Mouse (Mus musculus): Measurements from ENCODE around the gene Mfsd14a.

DNA sequence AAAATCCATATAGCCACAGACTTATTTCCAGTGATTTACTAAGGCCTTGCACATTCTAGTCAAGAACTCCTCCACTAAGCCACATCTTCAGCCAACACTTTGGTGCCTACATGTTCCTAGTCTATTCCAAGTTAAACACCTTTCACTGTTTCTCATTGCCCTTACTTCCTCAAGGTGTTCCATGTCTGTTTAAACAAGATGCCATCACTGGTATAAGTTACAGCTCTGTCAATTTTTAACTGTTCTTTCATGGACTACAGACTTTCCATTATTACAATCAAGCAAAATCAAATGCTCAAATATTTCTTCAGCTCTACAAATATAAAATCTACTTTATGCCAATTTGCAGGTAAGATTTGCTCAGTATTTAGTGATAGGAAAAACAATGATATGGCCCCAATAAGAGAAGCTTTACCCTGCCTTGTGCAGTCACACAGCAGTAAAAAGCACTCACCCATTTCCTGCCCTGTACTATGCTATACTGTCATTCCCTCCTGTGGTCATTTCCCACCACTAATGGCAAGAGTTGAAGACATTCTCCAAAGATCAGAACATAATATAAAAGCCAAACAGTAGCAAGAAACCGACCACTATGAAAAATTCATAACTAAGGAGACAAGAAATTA lies 40.3 kb upstream of the Mfsd14a start:
- no peak for TF ChIP-seq CTCF (IDR thresholded peaks at IDR 0.05; ENCODE audit: low read depth)
- TF ChIP-seq EP300 (IDR thresholded peaks at IDR 0.05; ENCODE audit: low read depth): no peak
